17 mouse cellular contexts compared by ENCODE assay signal in genomic region chr3:126886644-126887043, GRCm38 (mm10).
"Had no signal": no experiment of that assay in that cellular context is flagged by ENCODE, and none has a peak within 500 bp of the region (broad histone marks: within the 10 kb centered on the region; RNA-seq: fewer than 3 reads in every experiment).

No protein-coding gene starts in this region.

- H3K9me3 ChIP-seq: liver, embryonic 12.5 days; megakaryocyte, embryonic 14.5 days; midbrain, embryonic 13.5 days; midbrain, embryonic 15.5 days; stomach, embryonic 15.5 days had no signal

- ATAC-seq: liver, embryonic 12.5 days; midbrain, embryonic 13.5 days; midbrain, embryonic 15.5 days had no signal

- DNase-seq: lung, adult 18-20 months; lung, embryonic 14.5 days; lung, postnatal 10 days; lung, postnatal 36 days; right cerebral cortex, postnatal 14 days; thymus, adult 2 months; thymus, postnatal 25 days; thymus, postnatal 4 days had no signal

- H3K4me1 ChIP-seq: liver, embryonic 12.5 days; megakaryocyte, embryonic 14.5 days; midbrain, embryonic 13.5 days; midbrain, embryonic 15.5 days; stomach, embryonic 15.5 days had no signal

- H3K36me3 ChIP-seq: liver, embryonic 12.5 days; midbrain, embryonic 13.5 days; midbrain, embryonic 15.5 days; stomach, embryonic 15.5 days had no signal

- H3K4me2 ChIP-seq: liver, embryonic 12.5 days; lung, embryonic 14.5 days; midbrain, embryonic 11.5 days; midbrain, embryonic 13.5 days; midbrain, embryonic 15.5 days; stomach, embryonic 15.5 days had no signal

- H3K27me3 ChIP-seq: liver, embryonic 12.5 days; megakaryocyte, embryonic 14.5 days; midbrain, embryonic 13.5 days; midbrain, embryonic 15.5 days; stomach, embryonic 15.5 days had no signal

- H3K9ac ChIP-seq: liver, embryonic 12.5 days; liver, embryonic 14.5 days; lung, embryonic 14.5 days; midbrain, embryonic 13.5 days; midbrain, embryonic 15.5 days; stomach, embryonic 15.5 days had no signal

- H3K4me3 ChIP-seq: liver, embryonic 12.5 days; megakaryocyte, embryonic 14.5 days; midbrain, embryonic 13.5 days; midbrain, embryonic 15.5 days; stomach, embryonic 15.5 days had no signal

- H3K27ac ChIP-seq: liver, embryonic 12.5 days; liver, embryonic 14.5 days; macrophage; midbrain, embryonic 13.5 days; midbrain, embryonic 15.5 days; stomach, embryonic 15.5 days; stomach, postnatal 0 days had no signal
